Mouse (Mus musculus) liver, embryonic 11.5 days (tissue): ENCODE data around the gene Dnah10. TPM values are rescaled to one million over a fixed set of nuclear protein-coding genes. Genes with fewer than 3 reads are reported as not detected.

Experiments used
- ATAC-seq: fragments of 200-750 bp; cut with Nextera tagmentation; replicated peaks from 2 replicates; pipeline ENCODE4 v1.8.0; 2017; ENCODE audit warnings: moderate number of reproducible peaks, mild to moderate bottlenecking, moderate TSS enrichment, moderate library complexity; ENCODE audit not compliant: low FRiP score
- DNase-seq: peaks from one replicate; pipeline ENCODE4 v3.0.0-alpha.2; 2017; ENCODE audit warnings: low spot score
- H3K27ac ChIP-seq: fragments of 300-500 bp; sonication (generic); 2 replicates; pipeline ENCODE4 v1.5.1; 2014; ENCODE audit warnings: mild to moderate bottlenecking, low read depth, low read length, control low read depth
- H3K27me3 ChIP-seq: fragments of 300-500 bp; sonication (generic); replicated peaks from 2 replicates; pipeline ENCODE4 v1.6.1; 2014; ENCODE audit warnings: low read length, mixed read lengths; ENCODE audit not compliant: control insufficient read depth, insufficient read depth
- H3K36me3 ChIP-seq: fragments of 300-500 bp; sonication (generic); 2 replicates; pipeline ENCODE4 v1.6.1; 2014; ENCODE audit warnings: mild to moderate bottlenecking, low read length, moderate library complexity, mixed read lengths; ENCODE audit not compliant: control insufficient read depth, insufficient read depth
- H3K4me1 ChIP-seq: fragments of 300-500 bp; sonication (generic); replicated peaks from 2 replicates; pipeline ENCODE4 v1.6.1; 2014; ENCODE audit warnings: low read length, mixed read lengths; ENCODE audit not compliant: control insufficient read depth, insufficient read depth
- H3K4me2 ChIP-seq: fragments of 300-500 bp; sonication (generic); 2 replicates; pipeline ENCODE4 v1.6.1; 2014; ENCODE audit warnings: mild to moderate bottlenecking, control low read depth, moderate library complexity
- H3K4me3 ChIP-seq: fragments of 300-500 bp; sonication (generic); 2 replicates; pipeline ENCODE4 v1.5.1; 2014; ENCODE audit warnings: low read depth, low read length, control low read depth
- H3K9ac ChIP-seq: fragments of 300-500 bp; sonication (generic); 2 replicates; pipeline ENCODE4 v1.6.1; 2014; ENCODE audit warnings: low read depth, low read length, control low read depth
- H3K9me3 ChIP-seq: fragments of 300-500 bp; sonication (generic); 2 replicates; pipeline ENCODE4 v1.6.1; 2016; ENCODE audit warnings: low read length, inconsistent platforms, mixed read lengths; ENCODE audit not compliant: control insufficient read depth
- WGBS: fragments of 180-500 bp; shearing (Covaris S2); extraction: QIAGEN DNeasy Blood & Tissue Kit; methylation state at CpG from one replicate; pipeline ENCODE4 v1.1.7; 2014; 5-methylcytosine and 5-hydroxymethylcytosine counted together
- polyA plus RNA-seq: library from polyadenylated mRNA; unstranded; fragments of >200 nt; fragmentation: Nextera tagmentation; extraction: Ambion mirVana; gene quantifications from 2 replicates; pipeline ENCODE4 v1.2.1, GENCODE M21; 2014

Gene Dnah10
- polyA plus RNA-seq, 1 experiment from 2014 or later: 0.05 TPM

- Histone ChIP-seq H3K9me3 (no peaks in the 10 kb centered on the region), H3K36me3 (no peaks in the 10 kb centered on the region), H3K27ac (no peak overlapping the region), H3K4me3 (no peak overlapping the region), H3K4me1 (peaks cover 5% of the 10 kb centered on the region), H3K27me3 (no peaks in the 10 kb centered on the region), H3K4me2 (no peak overlapping the region), H3K9ac (no peak overlapping the region)
- no peak for ATAC-seq
- DNase-seq: no peak
- WGBS: 74% methylated on average over 3 of the region's 3 CpGs
These were observed 124.1 kb downstream of the Dnah10 start for GRCm38 (mm10) chr5:124848994-124849393.

GRCm38 (mm10) chr5:124851572-124851971, 126.7 kb downstream of the Dnah10 start:
- 57% methylated on average over 4 of the region's 4 CpGs for WGBS
- ATAC-seq: no peak
- no peaks in the 10 kb centered on the region for H3K27me3 ChIP-seq
- no peak for DNase-seq
- H3K4me2 ChIP-seq: no peak overlapping the region
- no peak overlapping the region for H3K27ac ChIP-seq
- no peaks in the 10 kb centered on the region for H3K36me3 ChIP-seq
- H3K4me3 ChIP-seq: no peak overlapping the region
- H3K4me1 ChIP-seq: no peaks in the 10 kb centered on the region
- no peaks in the 10 kb centered on the region for H3K9me3 ChIP-seq
- H3K9ac ChIP-seq: no peak overlapping the region

- whole genome bisulfite sequencing: 23% methylated on average over 2 of the region's 2 CpGs
- H3K4me3 ChIP-seq: no peak overlapping the region
- no peaks in the 10 kb centered on the region for H3K27me3 ChIP-seq
- no peaks in the 10 kb centered on the region for H3K4me1 ChIP-seq
- no peak for ATAC-seq
- no peak overlapping the region for H3K9ac ChIP-seq
- H3K9me3 ChIP-seq: no peaks in the 10 kb centered on the region
- no peak overlapping the region for H3K27ac ChIP-seq
- DNase-seq: no peak
- H3K36me3 ChIP-seq: no peaks in the 10 kb centered on the region
- H3K4me2 ChIP-seq: no peak overlapping the region
These were observed 127.4 kb downstream of the Dnah10 start for GRCm38 (mm10) chr5:124852294-124852693.

- DNase-seq (no peak), ATAC-seq (no peak)
- Histone ChIP-seq H3K9ac (no peak overlapping the region), H3K9me3 (no peaks in the 10 kb centered on the region), H3K27ac (0 out of 2 replicates have a peak overlapping the region, but pooled peaks have one; percentile 5), H3K4me3 (no peak overlapping the region), H3K27me3 (no peaks in the 10 kb centered on the region; the same call in 1 of the 2 replicates), H3K36me3 (no peaks in the 10 kb centered on the region), H3K4me1 (no peaks in the 10 kb centered on the region), H3K4me2 (no peak overlapping the region)
- 78% methylated on average over 2 of the region's 2 CpGs for WGBS
These were observed 128.2 kb downstream of the Dnah10 start for GRCm38 (mm10) chr5:124853079-124853478.

GRCm38 (mm10) chr5:124854202-124854601, 129.3 kb downstream of the Dnah10 start:
- Histone ChIP-seq H3K4me1 (no peaks in the 10 kb centered on the region), H3K4me3 (no peak overlapping the region), H3K27me3 (peaks cover 5% of the 10 kb centered on the region; the same call in 1 of the 2 replicates), H3K9ac (no peak overlapping the region), H3K9me3 (no peaks in the 10 kb centered on the region), H3K36me3 (no peaks in the 10 kb centered on the region), H3K4me2 (no peak overlapping the region), H3K27ac (no peak overlapping the region)
- DNase-seq (no peak), ATAC-seq (no peak)
- 82% methylated on average over 4 of the region's 4 CpGs for WGBS

GRCm38 (mm10) chr5:124860013-124860412, 135.1 kb downstream of the Dnah10 start:
- Histone ChIP-seq H3K4me3 (no peak overlapping the region), H3K9me3 (no peaks in the 10 kb centered on the region), H3K27ac (no peak overlapping the region), H3K4me1 (peaks cover 5% of the 10 kb centered on the region), H3K9ac (no peak overlapping the region), H3K4me2 (no peak overlapping the region), H3K27me3 (peaks cover 31% of the 10 kb centered on the region), H3K36me3 (no peaks in the 10 kb centered on the region)
- ATAC-seq (no peak), DNase-seq (no peak)
- 14% methylated on average over 5 of the region's 5 CpGs for WGBS

GRCm38 (mm10) chr5:124861463-124861862, 136.6 kb downstream of the Dnah10 start:
- Histone ChIP-seq H3K4me3 (peak overlapping the region; percentile 64), H3K9ac (0 out of 2 replicates have a peak overlapping the region, but pooled peaks have one; percentile 6), H3K4me2 (peak overlapping the region; percentile 88), H3K27me3 (peaks cover 31% of the 10 kb centered on the region), H3K4me1 (peaks cover 5% of the 10 kb centered on the region), H3K9me3 (no peaks in the 10 kb centered on the region), H3K27ac (no peak overlapping the region), H3K36me3 (0 out of 2 replicates have a peak, but pooled peaks cover 3% of the 10 kb centered on the region)
- 3% methylated on average over 33 of the region's 33 CpGs for WGBS
- no peak for ATAC-seq
- peak; percentile 50 for DNase-seq

GRCm38 (mm10) chr5:124862013-124862866, 137.4 kb downstream of the Dnah10 start, which contains the start of the genes Ccdc92 and Zfp664:
TSS of gene Ccdc92 (minus strand) at chr5:124862424.
TSS of gene Zfp664 (plus strand) at chr5:124862691.
- peak within 1 kb of the TSS; percentile 65 for H3K9ac ChIP-seq
- peak within 1 kb of the TSS; percentile 64 for H3K4me3 ChIP-seq
- peak; percentile 98 for DNase-seq
- 0 out of 2 replicates have a peak, but pooled peaks cover 3% of the 10 kb centered on the region for H3K36me3 ChIP-seq
- 1% methylated on average over 91 of the region's 103 CpGs for WGBS
- H3K4me2 ChIP-seq: peak within 1 kb of the TSS; percentile 88
- ATAC-seq: peak; percentile 97
- H3K27ac ChIP-seq: peak within 1 kb of the TSS; percentile 76
- H3K4me1 ChIP-seq: peaks cover 5% of the 10 kb centered on the region
- no peaks in the 10 kb centered on the region for H3K9me3 ChIP-seq
- H3K27me3 ChIP-seq: peaks cover 31% of the 10 kb centered on the region
